Mouse (Mus musculus) mature B cell (primary cell): ENCODE results near the gene Thap3.
"Not testable (repeated sequence)": the region's sequence is repeated elsewhere in the genome, so short reads cannot be mapped to it uniquely, and the experiment has no call there.

Experiments
- in situ Hi-C: fragments of 300-500 bp; cut with MboI; formaldehyde crosslinking; loops from 2 replicates; pipeline ENCODE4 v1.14.3; 2019

Gene Thap3

GRCm38 (mm10) chr4:151988342-151989109, at the start of gene Thap3:
Gene Thap3 (minus strand): TSS chr4:151988997.
- in situ Hi-C loops: no loop called here

GRCm38 (mm10) chr4:152038225-152038984, 49.6 kb upstream of the Thap3 start, which contains the start of gene Tas1r1:
Gene Tas1r1 (minus strand): TSS chr4:152038568.
- in situ Hi-C loops: no loop called here

- in situ Hi-C loops: not testable (repeated sequence)
These were observed 47.7 kb upstream of the Thap3 start for GRCm38 (mm10) chr4:152036464-152036863.

GRCm38 (mm10) chr4:152032922-152033321, 44.1 kb upstream of the Thap3 start:
- in situ Hi-C loops: no loop called here

- in situ Hi-C loops: no loop called here
These were observed 41.2 kb upstream of the Thap3 start for GRCm38 (mm10) chr4:152029997-152030396.

GRCm38 (mm10) chr4:152029087-152029486, 40.3 kb upstream of the Thap3 start:
- in situ Hi-C loops: no loop called here

- in situ Hi-C loops: no loop called here
These were observed 39.7 kb upstream of the Thap3 start for GRCm38 (mm10) chr4:152028456-152028855.

- in situ Hi-C loops: no loop called here
These were observed 38.7 kb upstream of the Thap3 start, which contains the start of gene Zbtb48 for GRCm38 (mm10) chr4:152027524-152027923. Gene Zbtb48 (minus strand): TSS chr4:152027671.

- in situ Hi-C loops: no loop called here
These were observed 38.1 kb upstream of the Thap3 start for GRCm38 (mm10) chr4:152026751-152027508.

- in situ Hi-C loops: no loop called here
These were observed 35.7 kb upstream of the Thap3 start for GRCm38 (mm10) chr4:152024525-152024924.

- in situ Hi-C loops: no loop called here
These were observed 33.7 kb upstream of the Thap3 start for GRCm38 (mm10) chr4:152022506-152022905.

GRCm38 (mm10) chr4:152021568-152022097, 32.8 kb upstream of the Thap3 start:
- in situ Hi-C loops: no loop called here

GRCm38 (mm10) chr4:152020024-152020423, 31.2 kb upstream of the Thap3 start:
- in situ Hi-C loops: no loop called here

GRCm38 (mm10) chr4:152019073-152019472, 30.3 kb upstream of the Thap3 start:
- in situ Hi-C loops: no loop called here

- in situ Hi-C loops: no loop called here
These were observed 24.4 kb upstream of the Thap3 start for GRCm38 (mm10) chr4:152013036-152013813.

GRCm38 (mm10) chr4:152012109-152012508, 23.3 kb upstream of the Thap3 start:
- in situ Hi-C loops: no loop called here

- in situ Hi-C loops: no loop called here
These were observed 22.5 kb upstream of the Thap3 start for GRCm38 (mm10) chr4:152011171-152011760.

- in situ Hi-C loops: no loop called here
These were observed 21.9 kb upstream of the Thap3 start for GRCm38 (mm10) chr4:152010707-152011134.

- in situ Hi-C loops: no loop called here
These were observed 21.4 kb upstream of the Thap3 start for GRCm38 (mm10) chr4:152010091-152010706.
